Mouse (Mus musculus): Measurements from ENCODE around the gene Ccdc194.

DNA sequence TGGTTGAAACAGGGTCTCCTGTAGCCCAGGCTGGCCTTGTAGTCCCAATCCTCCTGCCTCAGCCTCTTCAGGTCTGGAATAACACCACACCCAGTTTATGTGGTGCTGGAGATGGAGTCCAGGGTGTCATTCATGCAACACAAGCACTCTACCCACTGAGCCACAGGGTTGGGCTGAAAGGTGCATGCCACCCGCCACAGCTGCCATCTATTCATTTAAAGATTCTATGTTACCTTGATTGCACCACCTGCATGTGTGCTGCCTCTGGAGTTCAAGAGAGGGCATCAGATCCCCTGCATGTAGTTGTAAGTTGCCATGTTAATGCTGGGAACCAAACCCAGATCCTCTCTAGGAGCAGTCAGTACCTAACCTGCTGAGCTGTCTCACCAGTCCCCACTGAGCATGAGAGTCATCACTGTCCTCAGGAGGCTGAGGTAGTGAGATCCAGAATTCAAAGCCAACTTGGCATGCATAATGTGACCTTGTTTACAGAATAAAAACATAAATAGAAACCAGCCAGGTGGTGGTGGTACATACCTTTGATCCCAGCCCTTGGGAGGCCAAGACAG is 28.4 kb downstream of the Ccdc194 start:
- TF ChIP-seq MAX (IDR thresholded peaks at IDR 0.05; ENCODE audit: low read depth) (no peak), TCF12 (IDR thresholded peaks at IDR 0.05; ENCODE audit: insufficient read depth, poor library complexity, severe bottlenecking) (no peak), POLR2AphosphoS2 (IDR thresholded peaks at IDR 0.05; ENCODE audit: insufficient read length, low read depth) (peak; percentile 27), POLR2A (IDR thresholded peaks at IDR 0.05; ENCODE audit: insufficient read length, low read depth) (no peak), SRF (IDR thresholded peaks at IDR 0.05; ENCODE audit: control insufficient read depth, insufficient read length, low read depth) (no peak), REST (IDR thresholded peaks at IDR 0.05; ENCODE audit: insufficient read depth, insufficient read length) (no peak), MYOG (IDR thresholded peaks at IDR 0.05; ENCODE audit: control insufficient read depth in 1 of 3, insufficient read depth in 1 of 3, insufficient read length in 2 of 3, low read depth in 2 of 3) (no peak), MYOD1 (IDR thresholded peaks at IDR 0.05; ENCODE audit: control insufficient read depth in 1 of 3, insufficient read length in 2 of 3, low read depth in 2 of 3) (no peak)
